Mouse (Mus musculus) inflammation-experienced regulatory T-cells, adult 6 months (primary cell): Measurements from ENCODE around the gene Wdr81. TPM values are rescaled to one million over a fixed set of nuclear protein-coding genes. Genes with fewer than 3 reads are reported as not detected.
A peak's percentile ranks its signal among the peaks of the same experiment; 100 is the strongest.
"Not testable (repeated sequence)": the region's sequence is repeated elsewhere in the genome, so short reads cannot be mapped to it uniquely, and the experiment has no call there.

Source experiments
- ATAC-seq: one replicate; pipeline ENCODE4 v1.8.0; 2017
- polyA plus RNA-seq, 3 experiments: library from polyadenylated mRNA; unstranded; fragments of 100-300 nt; shearing (Covaris generic); gene quantifications; one replicate each; pipeline ENCODE4 v1.2.1; 2017

Gene Wdr81
- polyA plus RNA-seq, 3 experiments from 2014 or later = 5.1 to 7.9 (median 5.2) TPM

GRCm38 (mm10) chr11:75460844-75461742 is 6.6 kb upstream of the Wdr81 start, which contains the start of gene Tlcd2:
TSS of gene Tlcd2 (plus strand) at chr11:75461715.
- ATAC-seq = peak; percentile 85

GRCm38 (mm10) chr11:75460103-75460843 is 5.8 kb upstream of the Wdr81 start:
- peak; percentile 44 for ATAC-seq

- ATAC-seq = no peak
Observed at GRCm38 (mm10) chr11:75459751-75460102, 5.2 kb upstream of the Wdr81 start.

GRCm38 (mm10) chr11:75459141-75459711 is 4.7 kb upstream of the Wdr81 start:
- no peak for ATAC-seq

GRCm38 (mm10) chr11:75458628-75459041 is 4.1 kb upstream of the Wdr81 start:
- no peak for ATAC-seq

- ATAC-seq = no peak
Observed at GRCm38 (mm10) chr11:75458169-75458568, 3.7 kb upstream of the Wdr81 start.

- ATAC-seq = no peak
Observed at GRCm38 (mm10) chr11:75456440-75456871, 1.9 kb upstream of the Wdr81 start.

- ATAC-seq = not testable (repeated sequence)
Observed at GRCm38 (mm10) chr11:75455971-75456370, 1.5 kb upstream of the Wdr81 start.

GRCm38 (mm10) chr11:75455041-75455736 is 672 bp upstream of the Wdr81 start:
- ATAC-seq = no peak

- ATAC-seq = no peak
Observed at GRCm38 (mm10) chr11:75452812-75453557, 1.5 kb downstream of the Wdr81 start.

GRCm38 (mm10) chr11:75452081-75452480 is 2.4 kb downstream of the Wdr81 start:
- ATAC-seq = no peak

- no peak for ATAC-seq
Observed at GRCm38 (mm10) chr11:75450936-75451335, 3.6 kb downstream of the Wdr81 start.

GRCm38 (mm10) chr11:75450304-75450908 is 4.1 kb downstream of the Wdr81 start:
- ATAC-seq = no peak

GRCm38 (mm10) chr11:75449695-75450094 is 4.8 kb downstream of the Wdr81 start:
- no peak for ATAC-seq

- no peak for ATAC-seq
Observed at GRCm38 (mm10) chr11:75448575-75448974, 5.9 kb downstream of the Wdr81 start.

- ATAC-seq = no peak
Observed at GRCm38 (mm10) chr11:75443711-75444110, 10.8 kb downstream of the Wdr81 start.

- no peak for ATAC-seq
Observed at GRCm38 (mm10) chr11:75441601-75442000, 12.9 kb downstream of the Wdr81 start.

- ATAC-seq = no peak
Observed at GRCm38 (mm10) chr11:75441034-75441433, 13.5 kb downstream of the Wdr81 start.

- ATAC-seq = no peak
Observed at GRCm38 (mm10) chr11:75439951-75440350, 14.6 kb downstream of the Wdr81 start.

GRCm38 (mm10) chr11:75439363-75439762 is 15.2 kb downstream of the Wdr81 start, which contains the start of gene Serpinf2:
TSS of gene Serpinf2 (minus strand) at chr11:75439591.
- ATAC-seq = no peak

- ATAC-seq = no peak
Observed at GRCm38 (mm10) chr11:75438804-75439203, 15.7 kb downstream of the Wdr81 start.
